Mouse (Mus musculus): ENCODE measurements around the gene Smad3. TPM values are rescaled to one million over a fixed set of nuclear protein-coding genes. Genes with fewer than 3 reads are reported as not detected.

Smad3 gene
- polyA plus RNA-seq, 1 experiment from 2014 or later: 7.0 TPM

DNA sequence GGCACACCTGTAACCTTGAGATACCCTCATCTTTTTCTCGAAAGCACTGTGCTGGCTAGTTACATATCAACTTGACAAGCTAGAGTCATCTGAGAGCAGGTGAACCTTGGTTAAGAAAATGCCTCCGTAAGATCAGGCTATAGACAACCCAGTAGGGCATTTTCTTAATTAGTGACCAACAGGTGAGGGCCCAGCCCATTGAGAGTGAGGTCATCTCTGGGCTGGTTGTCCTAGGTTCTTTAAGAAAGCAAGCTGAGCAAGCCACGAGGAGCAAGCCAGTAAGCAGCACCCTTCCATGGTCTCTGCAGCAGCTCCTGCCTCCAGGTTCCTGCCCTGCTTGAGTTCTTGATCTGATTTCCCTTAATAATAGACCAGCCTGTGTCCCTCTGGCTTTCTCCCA, 97.1 kb downstream of the Smad3 start:
- Histone ChIP-seq H3K4me1 (peaks cover 24% of the 10 kb centered on the region), H3K9ac (replicated peaks) (no peak overlapping the region), H3K4me2 (replicated peaks) (no peak overlapping the region), H3K36me3 (no peaks in the 10 kb centered on the region), H3K27me3 (no peaks in the 10 kb centered on the region), H3K4me3 (no peak overlapping the region), H3K27ac (replicated peaks) (no peak overlapping the region), H3K9me3 (no peaks in the 10 kb centered on the region)
- WGBS: 96% methylated on average over 3 of the region's 3 CpGs
- no peak for ATAC-seq (replicated peaks)

DNA sequence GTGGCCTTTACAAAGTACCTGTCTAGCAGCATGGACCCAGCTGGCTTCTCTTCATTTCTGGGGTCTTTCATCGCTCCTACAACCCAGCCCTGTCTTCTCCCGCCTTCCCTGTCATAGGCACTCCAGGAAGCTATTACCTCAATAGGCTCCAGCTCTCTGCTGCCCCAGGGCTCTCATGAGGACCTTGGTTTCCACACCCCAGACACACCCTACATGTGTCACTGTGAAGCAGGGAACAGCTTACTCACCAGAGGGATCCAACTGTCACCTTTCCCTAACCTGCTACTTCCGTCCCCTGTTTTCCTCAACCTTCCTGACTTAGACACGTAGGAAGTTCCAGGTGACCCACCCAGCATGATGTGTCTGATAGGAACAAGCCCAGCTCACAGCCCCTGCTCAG, 97.7 kb downstream of the Smad3 start:
- no peaks in the 10 kb centered on the region for H3K27me3 ChIP-seq
- no peak overlapping the region for H3K9ac ChIP-seq (replicated peaks)
- H3K36me3 ChIP-seq: no peaks in the 10 kb centered on the region
- H3K4me3 ChIP-seq: no peak overlapping the region
- no peak for ATAC-seq (replicated peaks)
- no peak overlapping the region for H3K4me2 ChIP-seq (replicated peaks)
- peaks cover 19% of the 10 kb centered on the region for H3K4me1 ChIP-seq
- no peak overlapping the region for H3K27ac ChIP-seq (replicated peaks)
- WGBS: 89% methylated on average over 4 of the region's 4 CpGs
- no peaks in the 10 kb centered on the region for H3K9me3 ChIP-seq

DNA sequence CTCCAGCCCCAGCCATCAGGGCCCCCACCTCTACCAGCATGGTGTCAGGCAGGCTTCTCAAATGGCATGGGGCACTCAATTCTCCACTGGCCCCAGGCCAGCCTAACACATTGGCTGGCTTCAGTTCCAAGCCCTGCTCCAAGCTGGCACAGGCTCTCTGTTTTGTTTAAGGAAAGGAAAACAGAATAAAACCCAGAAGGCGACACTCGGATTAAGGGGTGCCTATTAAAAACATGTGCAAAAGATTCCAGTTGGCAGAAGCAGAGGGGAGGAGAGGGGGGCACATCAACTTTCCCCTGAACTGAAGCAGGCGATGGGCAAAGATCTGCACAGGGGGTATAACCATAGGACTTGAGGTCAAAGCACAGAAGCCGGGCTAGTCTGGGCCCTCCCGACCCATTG, 98.8 kb downstream of the Smad3 start:
- no peak overlapping the region for H3K4me3 ChIP-seq
- H3K27ac ChIP-seq (replicated peaks): no peak overlapping the region
- H3K36me3 ChIP-seq: no peaks in the 10 kb centered on the region
- no peaks in the 10 kb centered on the region for H3K27me3 ChIP-seq
- peaks cover 17% of the 10 kb centered on the region for H3K4me1 ChIP-seq
- ATAC-seq (replicated peaks): peak; percentile 72
- no peak overlapping the region for H3K4me2 ChIP-seq (replicated peaks)
- no peaks in the 10 kb centered on the region for H3K9me3 ChIP-seq
- 33% methylated on average over 5 of the region's 5 CpGs for WGBS
- H3K9ac ChIP-seq (replicated peaks): no peak overlapping the region

DNA sequence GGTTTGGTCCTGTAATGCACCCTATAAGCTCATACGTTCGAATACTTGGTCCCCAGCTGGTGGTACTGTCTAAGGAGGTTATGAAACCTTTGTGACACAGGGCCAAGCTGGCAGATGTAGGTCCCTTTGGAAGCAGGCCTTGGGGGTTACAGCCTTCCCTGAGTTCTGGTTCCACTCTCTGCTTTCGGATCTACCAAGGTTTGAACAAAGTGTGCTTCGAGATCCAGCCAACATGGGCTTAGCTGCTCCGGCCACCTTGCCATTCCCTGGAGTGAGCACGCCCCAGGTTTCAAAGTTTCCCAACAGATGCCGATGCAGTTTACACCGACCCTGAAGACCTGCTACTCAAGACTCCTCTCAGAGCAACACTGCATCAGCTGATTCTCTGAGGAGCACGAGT, 99.4 kb downstream of the Smad3 start:
- Histone ChIP-seq H3K9me3 (no peaks in the 10 kb centered on the region), H3K4me3 (no peak overlapping the region), H3K27ac (replicated peaks) (no peak overlapping the region), H3K4me2 (replicated peaks) (no peak overlapping the region), H3K9ac (replicated peaks) (no peak overlapping the region), H3K27me3 (no peaks in the 10 kb centered on the region), H3K36me3 (no peaks in the 10 kb centered on the region), H3K4me1 (peaks cover 23% of the 10 kb centered on the region)
- WGBS: 84% methylated on average over 9 of the region's 9 CpGs
- peak; percentile 14 for ATAC-seq (replicated peaks)

DNA sequence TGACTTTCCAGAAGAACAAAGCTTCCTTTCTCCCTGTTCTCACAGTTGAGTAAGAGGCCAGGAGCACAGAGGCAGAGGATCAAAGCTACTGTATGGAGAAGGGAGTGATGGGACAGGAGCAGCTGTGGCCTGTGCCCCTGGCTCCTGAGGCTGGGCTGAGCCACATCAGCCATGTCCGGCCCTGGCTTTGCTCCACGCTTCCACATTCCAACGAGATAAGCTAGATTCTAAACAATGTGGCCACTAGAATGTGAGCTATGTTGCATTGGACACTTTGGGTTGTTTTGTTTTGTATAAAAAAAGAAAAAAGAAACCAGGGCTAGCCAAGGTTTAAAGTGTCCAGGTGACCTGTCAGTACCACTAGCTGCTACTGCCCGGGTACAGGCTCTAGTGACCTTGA, 100.6 kb downstream of the Smad3 start:
- Histone ChIP-seq H3K9ac (replicated peaks) (no peak overlapping the region), H3K9me3 (no peaks in the 10 kb centered on the region), H3K27ac (replicated peaks) (no peak overlapping the region), H3K4me3 (no peak overlapping the region), H3K4me2 (replicated peaks) (no peak overlapping the region), H3K4me1 (peaks cover 28% of the 10 kb centered on the region), H3K36me3 (no peaks in the 10 kb centered on the region), H3K27me3 (no peaks in the 10 kb centered on the region)
- no peak for ATAC-seq (replicated peaks)
- WGBS: 76% methylated on average over 4 of the region's 4 CpGs

DNA sequence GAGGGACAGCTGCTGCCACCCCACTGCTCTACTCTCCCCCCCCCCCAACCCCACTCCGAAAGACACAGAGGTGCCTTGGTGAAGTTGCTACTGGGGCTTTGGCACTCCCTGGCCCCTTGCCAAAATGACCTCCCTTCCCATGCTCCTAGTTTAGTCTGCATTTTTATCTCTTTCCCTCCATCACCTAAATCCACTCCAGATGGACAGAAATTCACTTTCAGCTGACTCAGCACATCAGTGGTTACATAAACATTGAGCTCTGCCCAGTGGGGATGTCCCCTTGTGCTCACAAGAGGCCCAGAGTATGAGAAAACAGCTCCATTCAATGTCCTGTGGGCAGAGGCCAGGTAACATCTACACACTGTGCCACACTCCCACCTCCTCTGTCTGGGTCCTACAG, 102.7 kb downstream of the Smad3 start:
- Histone ChIP-seq H3K27me3 (no peaks in the 10 kb centered on the region), H3K9me3 (no peaks in the 10 kb centered on the region), H3K4me2 (replicated peaks) (no peak overlapping the region), H3K4me1 (peaks cover 35% of the 10 kb centered on the region), H3K9ac (replicated peaks) (no peak overlapping the region), H3K27ac (replicated peaks) (no peak overlapping the region), H3K4me3 (no peak overlapping the region), H3K36me3 (no peaks in the 10 kb centered on the region)
- no peak for ATAC-seq (replicated peaks)
- 57% methylated on average over 1 of the region's 1 CpGs for WGBS

DNA sequence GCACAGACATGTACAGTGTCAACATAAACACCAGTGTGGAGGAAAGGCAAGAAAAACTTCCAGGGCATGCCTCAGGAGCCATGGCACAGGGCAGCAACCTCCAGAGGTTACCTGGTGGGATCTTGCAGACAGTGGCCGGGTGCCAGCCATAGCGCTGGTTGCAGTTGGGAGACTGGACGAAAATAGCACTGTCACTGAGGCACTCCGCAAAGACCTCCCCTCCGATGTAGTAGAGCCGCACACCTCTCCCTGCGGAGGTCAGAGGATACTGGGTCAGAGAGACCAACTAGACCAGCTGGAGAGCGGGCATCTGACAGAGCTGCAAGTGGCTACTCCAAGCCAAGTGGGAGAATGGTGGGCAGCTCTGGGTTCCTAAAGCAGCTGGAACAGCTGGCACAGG, 103.2 kb downstream of the Smad3 start:
- Histone ChIP-seq H3K4me3 (no peak overlapping the region), H3K4me2 (replicated peaks) (no peak overlapping the region), H3K36me3 (no peaks in the 10 kb centered on the region), H3K9ac (replicated peaks) (no peak overlapping the region), H3K27me3 (no peaks in the 10 kb centered on the region), H3K9me3 (no peaks in the 10 kb centered on the region), H3K27ac (replicated peaks) (no peak overlapping the region), H3K4me1 (peaks cover 34% of the 10 kb centered on the region)
- WGBS: 91% methylated on average over 8 of the region's 8 CpGs
- ATAC-seq (replicated peaks): no peak

DNA sequence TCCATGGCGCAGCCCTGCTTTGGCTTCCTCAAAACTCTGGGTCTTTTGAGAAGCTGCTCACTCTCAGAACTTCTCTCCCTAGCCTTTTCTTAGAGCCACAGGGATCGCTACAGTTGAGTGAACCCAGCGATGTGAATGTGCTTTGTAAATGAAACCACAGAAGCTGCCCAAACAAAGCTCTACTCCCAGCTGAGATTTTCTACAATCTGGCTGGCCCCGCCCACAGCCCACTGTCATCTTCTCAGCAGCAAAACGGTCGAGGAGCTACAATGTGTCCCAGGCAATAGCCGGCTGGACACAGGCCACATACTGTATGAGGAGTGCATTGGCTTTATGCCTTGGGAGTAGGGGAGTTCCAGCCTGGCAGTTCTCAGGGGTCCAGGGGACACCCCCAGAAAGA, 104.1 kb downstream of the Smad3 start:
- Histone ChIP-seq H3K36me3 (no peaks in the 10 kb centered on the region), H3K9ac (replicated peaks) (no peak overlapping the region), H3K4me3 (no peak overlapping the region), H3K4me2 (replicated peaks) (no peak overlapping the region), H3K4me1 (peaks cover 25% of the 10 kb centered on the region), H3K27me3 (no peaks in the 10 kb centered on the region), H3K27ac (replicated peaks) (no peak overlapping the region), H3K9me3 (no peaks in the 10 kb centered on the region)
- ATAC-seq (replicated peaks): no peak
- 15% methylated on average over 7 of the region's 7 CpGs for WGBS

DNA sequence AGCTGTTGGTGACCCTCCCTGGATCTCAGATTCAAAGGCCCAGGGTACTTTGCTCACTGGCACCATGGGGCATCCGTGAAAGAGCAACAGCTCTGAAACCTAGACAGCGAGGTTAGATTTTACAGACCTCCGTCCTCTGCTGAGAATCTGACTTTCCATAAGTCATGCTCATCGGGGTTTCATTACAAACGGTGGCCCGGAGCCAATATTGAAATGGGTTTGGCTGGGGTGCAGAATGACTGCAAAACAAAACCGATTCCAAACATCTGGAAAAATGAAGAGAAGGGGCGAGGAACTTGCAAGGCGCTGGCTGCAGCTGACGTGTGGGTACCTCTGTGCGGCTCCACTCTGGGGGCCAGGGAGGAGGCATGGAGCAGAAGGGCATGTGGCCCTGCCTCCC, 106.2 kb downstream of the Smad3 start:
- Histone ChIP-seq H3K9ac (replicated peaks) (no peak overlapping the region), H3K9me3 (no peaks in the 10 kb centered on the region), H3K4me2 (replicated peaks) (no peak overlapping the region), H3K4me1 (peaks cover 21% of the 10 kb centered on the region), H3K27ac (replicated peaks) (no peak overlapping the region), H3K36me3 (no peaks in the 10 kb centered on the region), H3K4me3 (no peak overlapping the region), H3K27me3 (no peaks in the 10 kb centered on the region)
- no peak for ATAC-seq (replicated peaks)
- WGBS: 81% methylated on average over 11 of the region's 11 CpGs

DNA sequence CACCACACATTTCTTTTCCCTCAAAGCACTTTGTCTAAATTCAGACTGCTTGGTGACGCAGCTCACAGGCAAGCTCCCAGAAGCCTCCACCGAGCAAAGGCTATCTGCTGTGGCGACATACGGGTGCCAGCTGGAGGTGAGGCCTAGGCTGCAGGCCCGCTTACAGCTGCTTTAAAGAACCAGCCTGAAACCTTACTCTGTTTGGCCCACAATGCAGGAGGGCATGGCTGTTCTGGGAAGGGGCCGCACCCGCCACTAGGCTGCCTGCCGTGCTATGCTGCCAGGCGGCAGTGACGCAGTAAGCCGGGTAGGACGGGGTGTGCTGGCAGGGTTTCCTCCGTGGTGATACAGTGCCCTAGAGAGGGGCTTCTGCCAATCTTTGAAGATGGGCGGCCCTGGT, 106.9 kb downstream of the Smad3 start:
- H3K4me3 ChIP-seq: no peak overlapping the region
- peak; percentile 30; the same call in 1 of the 2 replicates for ATAC-seq (replicated peaks)
- no peaks in the 10 kb centered on the region for H3K27me3 ChIP-seq
- no peaks in the 10 kb centered on the region for H3K9me3 ChIP-seq
- no peak overlapping the region for H3K9ac ChIP-seq (replicated peaks)
- H3K27ac ChIP-seq (replicated peaks): no peak overlapping the region
- H3K36me3 ChIP-seq: no peaks in the 10 kb centered on the region
- no peak overlapping the region for H3K4me2 ChIP-seq (replicated peaks)
- peaks cover 21% of the 10 kb centered on the region for H3K4me1 ChIP-seq
- 84% methylated on average over 14 of the region's 14 CpGs for WGBS

DNA sequence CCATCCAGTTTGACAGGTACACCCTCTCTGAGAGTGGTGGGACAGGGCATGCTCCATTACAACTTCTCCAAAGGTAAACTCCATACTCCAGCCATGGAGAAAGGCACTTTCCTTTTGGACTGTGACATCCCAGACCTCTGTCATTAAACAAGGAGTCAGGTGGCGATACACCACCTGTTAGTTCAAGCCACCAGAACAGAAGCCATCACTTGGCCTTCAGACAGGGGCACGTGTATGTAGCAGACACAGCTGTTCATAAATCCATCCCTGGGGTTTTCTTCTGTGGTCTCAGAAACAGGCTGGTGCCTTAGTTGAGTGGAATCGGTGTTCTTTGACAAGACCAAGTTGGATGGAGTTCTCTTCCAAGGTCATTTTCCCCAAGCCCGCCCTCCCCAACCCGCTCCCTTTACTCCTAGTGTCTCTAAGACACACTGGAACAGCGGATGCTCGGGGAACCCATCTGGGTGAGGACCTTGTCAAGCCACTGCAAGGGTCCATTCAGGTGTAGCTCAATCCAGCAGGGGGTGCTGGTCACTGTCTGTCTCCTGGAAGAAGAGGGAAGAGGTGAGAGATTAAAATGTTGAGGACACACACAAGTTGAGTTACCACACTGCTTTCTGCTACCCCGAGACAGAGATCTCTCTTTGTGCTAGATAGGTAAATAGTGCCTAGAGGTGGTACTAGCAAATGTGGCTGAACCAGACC, 107.8 kb downstream of the Smad3 start:
- no peak overlapping the region for H3K4me2 ChIP-seq (replicated peaks)
- no peak overlapping the region for H3K4me3 ChIP-seq
- no peak overlapping the region for H3K9ac ChIP-seq (replicated peaks)
- H3K27me3 ChIP-seq: no peaks in the 10 kb centered on the region
- no peak overlapping the region for H3K27ac ChIP-seq (replicated peaks)
- no peaks in the 10 kb centered on the region for H3K36me3 ChIP-seq
- H3K4me1 ChIP-seq: peaks cover 21% of the 10 kb centered on the region
- no peak for ATAC-seq (replicated peaks)
- 90% methylated on average over 8 of the region's 8 CpGs for WGBS
- no peaks in the 10 kb centered on the region for H3K9me3 ChIP-seq

DNA sequence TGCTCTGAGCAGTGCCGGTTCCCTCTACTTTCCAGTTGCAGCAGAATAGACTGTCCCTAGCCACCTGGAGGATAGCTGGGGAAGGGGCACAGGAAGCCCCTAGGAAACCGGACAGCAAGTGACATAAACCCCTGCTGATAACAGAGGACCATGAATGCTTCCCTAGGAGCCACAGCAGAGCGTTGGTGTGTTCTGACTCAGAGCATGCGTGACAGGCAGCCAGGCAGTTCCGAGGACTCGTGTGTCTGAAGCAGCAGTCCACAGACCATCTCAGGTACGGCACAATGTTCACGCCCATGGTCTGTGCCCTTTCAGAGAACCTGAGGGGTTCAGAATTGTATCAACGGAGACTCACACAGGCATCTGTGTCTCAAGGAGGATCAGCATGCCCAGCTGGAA, 109.3 kb downstream of the Smad3 start:
- Histone ChIP-seq H3K4me1 (peaks cover 13% of the 10 kb centered on the region), H3K36me3 (no peaks in the 10 kb centered on the region), H3K4me3 (no peak overlapping the region), H3K9ac (replicated peaks) (no peak overlapping the region), H3K27me3 (no peaks in the 10 kb centered on the region), H3K9me3 (no peaks in the 10 kb centered on the region), H3K4me2 (replicated peaks) (no peak overlapping the region), H3K27ac (replicated peaks) (no peak overlapping the region)
- WGBS: 84% methylated on average over 9 of the region's 9 CpGs
- no peak for ATAC-seq (replicated peaks)

All from forebrain, embryonic 15.5 days (tissue).